Mouse (Mus musculus): ENCODE data around the gene Pdrg1. TPM values are rescaled to one million over a fixed set of nuclear protein-coding genes. Genes with fewer than 3 reads are reported as not detected.
A peak's percentile ranks its signal among the peaks of the same experiment; 100 is the strongest.

The Pdrg1 gene
- polyA plus RNA-seq, 1 experiment from 2014 or later: 56.2 TPM

- Histone ChIP-seq H3K9me3 (replicated peaks) (no peaks in the 10 kb centered on the region), H3K4me2 (no peak overlapping the region), H3K4me3 (no peak overlapping the region), H3K9ac (no peak overlapping the region), H3K27ac (no peak overlapping the region), H3K36me3 (no peaks in the 10 kb centered on the region), H3K4me1 (no peaks in the 10 kb centered on the region), H3K27me3 (replicated peaks) (peaks cover 44% of the 10 kb centered on the region)
- 49% methylated on average over 9 of the region's 9 CpGs for WGBS (ENCODE audit: insufficient replicate concordance)
- ATAC-seq: no peak
These were observed 34.2 kb upstream of the Pdrg1 start for GRCm38 (mm10) chr2:153049288-153049996.

GRCm38 (mm10) chr2:153047828-153048465 lies 32.7 kb upstream of the Pdrg1 start:
- no peak for ATAC-seq
- 34% methylated on average over 17 of the region's 17 CpGs for WGBS (ENCODE audit: insufficient replicate concordance)
- peaks cover 34% of the 10 kb centered on the region for H3K27me3 ChIP-seq (replicated peaks)

GRCm38 (mm10) chr2:153045884-153046299 lies 30.7 kb upstream of the Pdrg1 start:
- H3K9ac ChIP-seq: no peak overlapping the region
- peaks cover 14% of the 10 kb centered on the region; the same call in 1 of the 2 replicates for H3K27me3 ChIP-seq (replicated peaks)
- H3K36me3 ChIP-seq: no peaks in the 10 kb centered on the region
- H3K27ac ChIP-seq: no peak overlapping the region
- no peaks in the 10 kb centered on the region for H3K9me3 ChIP-seq (replicated peaks)
- H3K4me2 ChIP-seq: no peak overlapping the region
- H3K4me1 ChIP-seq: no peaks in the 10 kb centered on the region
- no peak for ATAC-seq
- 10% methylated on average over 8 of the region's 8 CpGs for WGBS (ENCODE audit: insufficient replicate concordance)
- no peak overlapping the region for H3K4me3 ChIP-seq

More at GRCm38 (mm10) chr2:153047828-153048465, 32.7 kb upstream of the Pdrg1 start:
- Histone ChIP-seq H3K9ac (no peak overlapping the region), H3K4me3 (no peak overlapping the region), H3K9me3 (replicated peaks) (no peaks in the 10 kb centered on the region), H3K36me3 (no peaks in the 10 kb centered on the region), H3K4me1 (no peaks in the 10 kb centered on the region), H3K4me2 (no peak overlapping the region), H3K27ac (no peak overlapping the region)

- Histone ChIP-seq H3K4me2 (no peak overlapping the region), H3K27ac (no peak overlapping the region), H3K9ac (no peak overlapping the region), H3K4me3 (no peak overlapping the region), H3K9me3 (replicated peaks) (no peaks in the 10 kb centered on the region), H3K36me3 (no peaks in the 10 kb centered on the region), H3K27me3 (replicated peaks) (peaks cover 9% of the 10 kb centered on the region; the same call in 1 of the 2 replicates), H3K4me1 (no peaks in the 10 kb centered on the region)
- WGBS (ENCODE audit: insufficient replicate concordance): 50% methylated on average over 3 of the region's 3 CpGs
- ATAC-seq: no peak
These were observed 28.7 kb upstream of the Pdrg1 start for GRCm38 (mm10) chr2:153043886-153044285.

DNA sequence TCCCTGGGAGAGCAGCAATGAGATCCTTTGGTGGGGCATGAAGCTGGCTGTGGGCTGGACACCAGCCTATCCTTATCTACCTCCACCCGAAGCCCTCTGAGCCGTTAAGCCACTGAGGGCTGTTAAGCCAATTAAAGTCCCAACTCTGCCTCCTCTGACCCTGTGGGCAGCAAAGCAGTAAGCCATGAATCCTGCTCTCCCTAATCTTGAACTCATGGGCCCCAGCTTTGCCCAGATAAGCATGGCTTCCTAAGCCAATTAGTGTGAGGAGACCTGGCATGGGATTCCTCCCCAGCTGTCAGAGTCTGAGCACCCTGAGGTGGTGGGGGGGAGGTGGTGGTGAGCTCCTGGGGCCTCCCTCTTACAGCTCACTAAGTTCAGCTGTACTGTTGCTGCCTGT lies 21.5 kb upstream of the Pdrg1 start:
- H3K27ac ChIP-seq: no peak overlapping the region
- H3K4me2 ChIP-seq: no peak overlapping the region
- H3K4me1 ChIP-seq: peaks cover 5% of the 10 kb centered on the region
- no peak overlapping the region for H3K4me3 ChIP-seq
- no peak for ATAC-seq
- H3K27me3 ChIP-seq (replicated peaks): peaks cover 69% of the 10 kb centered on the region
- no peaks in the 10 kb centered on the region for H3K9me3 ChIP-seq (replicated peaks)
- H3K9ac ChIP-seq: no peak overlapping the region
- WGBS (ENCODE audit: insufficient replicate concordance): 3% methylated on average over 2 of the region's 2 CpGs
- no peaks in the 10 kb centered on the region for H3K36me3 ChIP-seq

DNA sequence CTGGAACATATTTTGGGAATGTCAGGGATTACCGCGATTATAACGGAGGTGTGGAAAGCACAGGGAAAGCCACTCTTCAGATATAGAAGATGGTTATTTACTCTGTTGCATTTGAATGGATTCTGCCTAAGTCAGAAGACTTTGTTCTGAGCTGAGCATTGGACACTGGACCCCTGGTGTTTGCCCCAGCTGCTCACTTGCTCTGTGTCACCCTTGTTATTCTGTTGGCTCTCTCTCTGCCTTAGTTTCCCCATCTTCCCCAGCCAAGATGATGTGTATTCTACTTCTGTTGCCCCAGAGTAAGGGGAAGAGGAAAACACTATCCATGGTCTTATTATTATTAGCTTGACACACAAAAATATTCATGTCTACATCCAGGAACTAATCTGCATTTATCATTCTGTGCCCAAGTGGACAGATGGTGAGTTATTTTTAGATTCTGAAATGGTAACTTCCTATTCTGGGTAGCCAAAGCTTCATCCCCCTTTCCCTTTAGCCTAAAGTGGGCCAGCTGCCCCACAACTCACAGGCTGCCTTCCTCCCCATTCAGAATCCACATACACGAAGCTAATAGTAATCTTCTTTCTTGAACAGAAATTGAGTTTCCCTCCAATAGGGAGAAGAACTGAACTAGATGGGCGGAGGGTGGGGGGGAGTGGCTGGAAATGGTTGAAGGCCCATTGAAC lies 18.5 kb upstream of the Pdrg1 start:
- no peak overlapping the region for H3K9ac ChIP-seq
- ATAC-seq: no peak
- no peak overlapping the region for H3K27ac ChIP-seq
- no peaks in the 10 kb centered on the region for H3K9me3 ChIP-seq (replicated peaks)
- H3K4me2 ChIP-seq: no peak overlapping the region
- no peaks in the 10 kb centered on the region for H3K36me3 ChIP-seq
- WGBS (ENCODE audit: insufficient replicate concordance): 51% methylated on average over 5 of the region's 5 CpGs
- H3K4me1 ChIP-seq: peaks cover 8% of the 10 kb centered on the region
- peaks cover 92% of the 10 kb centered on the region for H3K27me3 ChIP-seq (replicated peaks)
- no peak overlapping the region for H3K4me3 ChIP-seq

- no peak overlapping the region for H3K4me2 ChIP-seq
- H3K36me3 ChIP-seq: no peaks in the 10 kb centered on the region
- no peak overlapping the region for H3K9ac ChIP-seq
- peaks cover 8% of the 10 kb centered on the region for H3K4me1 ChIP-seq
- peaks cover 89% of the 10 kb centered on the region for H3K27me3 ChIP-seq (replicated peaks)
- H3K9me3 ChIP-seq (replicated peaks): no peaks in the 10 kb centered on the region
- no peak for ATAC-seq
- H3K27ac ChIP-seq: no peak overlapping the region
- no peak overlapping the region for H3K4me3 ChIP-seq
- WGBS (ENCODE audit: insufficient replicate concordance): 23% methylated on average over 4 of the region's 4 CpGs
These were observed 17.7 kb upstream of the Pdrg1 start for GRCm38 (mm10) chr2:153032973-153033372.

- 2% methylated on average over 58 of the region's 58 CpGs for WGBS (ENCODE audit: insufficient replicate concordance)
- H3K4me1 ChIP-seq: peaks cover 8% of the 10 kb centered on the region
- no peak overlapping the region for H3K27ac ChIP-seq
- H3K27me3 ChIP-seq (replicated peaks): peaks cover 89% of the 10 kb centered on the region
- ATAC-seq: peak; percentile 42; the same call in 1 of the 2 replicates
- H3K9ac ChIP-seq: no peak overlapping the region
- peak overlapping the region; percentile 76 for H3K4me2 ChIP-seq
- H3K36me3 ChIP-seq: no peaks in the 10 kb centered on the region
- H3K4me3 ChIP-seq: peak overlapping the region; percentile 51
- no peaks in the 10 kb centered on the region for H3K9me3 ChIP-seq (replicated peaks)
These were observed 17.0 kb upstream of the Pdrg1 start for GRCm38 (mm10) chr2:153032083-153032842.

GRCm38 (mm10) chr2:153031126-153032082 lies 16.2 kb upstream of the Pdrg1 start, which contains the start of gene Xkr7:
Xkr7 (plus strand) TSS chr2:153031852.
- no peak within 1 kb of the TSS for H3K9ac ChIP-seq
- peak within 1 kb of the TSS; percentile 76 for H3K4me2 ChIP-seq
- 4% methylated on average over 51 of the region's 54 CpGs for WGBS (ENCODE audit: insufficient replicate concordance)
- peak within 1 kb of the TSS; percentile 51 for H3K4me3 ChIP-seq
- H3K27me3 ChIP-seq (replicated peaks): peaks cover 92% of the 10 kb centered on the region
- no peaks in the 10 kb centered on the region for H3K9me3 ChIP-seq (replicated peaks)
- H3K27ac ChIP-seq: no peak within 1 kb of the TSS
- H3K4me1 ChIP-seq: peaks cover 8% of the 10 kb centered on the region
- no peak for ATAC-seq
- no peaks in the 10 kb centered on the region for H3K36me3 ChIP-seq

DNA sequence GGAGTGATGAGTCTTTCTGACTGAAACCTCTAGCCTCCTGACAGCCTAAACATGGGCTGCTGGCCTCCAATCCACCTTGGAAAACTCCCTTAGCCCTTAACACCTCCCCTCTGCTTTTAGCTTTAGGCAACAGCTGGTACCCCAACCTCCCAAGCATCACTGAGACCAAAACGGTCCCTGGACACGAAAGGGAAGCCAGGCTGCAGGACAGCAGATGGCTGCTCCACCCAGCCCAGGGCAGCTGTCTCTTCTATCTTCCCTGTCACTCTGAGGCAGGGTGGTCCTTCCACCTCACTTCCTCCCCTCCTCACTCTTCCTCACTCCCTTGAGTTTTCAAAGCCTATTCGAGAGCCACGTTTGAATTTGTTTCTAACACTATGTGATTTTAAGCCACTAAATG lies 15.2 kb upstream of the Pdrg1 start:
- Histone ChIP-seq H3K4me3 (no peak overlapping the region), H3K27ac (no peak overlapping the region), H3K9ac (no peak overlapping the region), H3K36me3 (no peaks in the 10 kb centered on the region), H3K4me2 (no peak overlapping the region), H3K27me3 (replicated peaks) (peaks cover 83% of the 10 kb centered on the region), H3K4me1 (peaks cover 8% of the 10 kb centered on the region), H3K9me3 (replicated peaks) (no peaks in the 10 kb centered on the region)
- WGBS (ENCODE audit: insufficient replicate concordance): 16% methylated on average over 4 of the region's 4 CpGs
- no peak for ATAC-seq

DNA sequence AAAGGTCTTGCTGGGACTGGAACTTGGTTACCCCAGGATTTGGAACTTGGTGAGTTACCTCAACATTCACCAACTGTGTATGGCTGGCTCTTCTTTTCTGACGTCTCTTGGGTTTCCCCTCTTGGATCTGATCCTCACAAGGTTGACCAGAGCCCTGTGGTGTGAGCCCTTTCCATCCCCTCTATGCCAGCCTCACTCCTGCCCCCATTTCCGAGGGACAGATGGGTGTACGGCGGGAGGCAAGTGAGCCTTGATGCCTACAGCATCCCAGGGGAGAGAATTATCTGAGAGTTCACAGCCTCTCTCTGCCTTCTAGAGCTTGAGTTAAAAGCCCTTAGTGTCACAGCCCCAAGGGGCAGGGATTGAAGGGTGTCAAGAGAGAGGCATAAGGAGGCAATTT lies 12.3 kb upstream of the Pdrg1 start:
- Histone ChIP-seq H3K4me1 (peaks cover 8% of the 10 kb centered on the region), H3K27me3 (replicated peaks) (peaks cover 65% of the 10 kb centered on the region), H3K9ac (no peak overlapping the region), H3K36me3 (no peaks in the 10 kb centered on the region), H3K4me2 (no peak overlapping the region), H3K27ac (no peak overlapping the region), H3K9me3 (replicated peaks) (no peaks in the 10 kb centered on the region), H3K4me3 (no peak overlapping the region)
- no peak for ATAC-seq
- 44% methylated on average over 4 of the region's 4 CpGs for WGBS (ENCODE audit: insufficient replicate concordance)

All from liver, embryonic 12.5 days (tissue).